Comparison of ENCODE assay signal across 20 mouse cellular contexts in the genomic region with DNA sequence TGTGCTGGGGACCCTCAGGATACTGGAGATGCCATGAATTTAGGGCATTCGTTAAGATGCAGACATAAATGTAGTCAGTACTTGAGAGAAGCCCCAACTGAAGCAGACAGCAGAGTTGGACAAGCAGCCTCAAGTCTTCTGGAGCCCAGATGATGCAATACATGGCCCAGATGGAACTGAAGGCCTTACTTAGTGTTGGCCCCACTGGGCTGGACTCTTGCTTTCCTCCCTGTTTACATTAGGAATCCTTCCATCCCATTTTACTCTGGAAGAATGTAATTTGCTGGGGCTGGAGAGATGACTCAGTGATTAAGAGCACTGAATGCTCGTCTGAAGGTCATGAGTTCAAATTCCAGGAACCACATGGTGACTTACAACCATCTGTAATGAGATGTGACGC.
DNase-seq lines count a peak whose midpoint lies in the region; ATAC-seq and TF ChIP-seq lines count a peak whose summit lies in the region.
"Had no signal": no experiment of that assay in that cellular context is flagged by ENCODE, and none has a peak within 500 bp of the region (broad histone marks: within the 10 kb centered on the region; RNA-seq: fewer than 3 reads in every experiment).

No protein-coding gene starts in this region.

- no peak overlapping the region for H3K9ac ChIP-seq in lung, embryonic 14.5 days
- H3K9ac ChIP-seq in liver, embryonic 12.5 days: no peak overlapping the region
- H3K9ac ChIP-seq: embryonic facial prominence, embryonic 12.5 days; forebrain, embryonic 13.5 days; heart, embryonic 13.5 days; hindbrain, embryonic 15.5 days had no signal

- no peak overlapping the region for H3K4me2 ChIP-seq in lung, embryonic 14.5 days
- no peak overlapping the region for H3K4me2 ChIP-seq in liver, embryonic 12.5 days
- H3K4me2 ChIP-seq: embryonic facial prominence, embryonic 12.5 days; forebrain, embryonic 13.5 days; heart, embryonic 13.5 days; hindbrain, embryonic 15.5 days had no signal

- no peak overlapping the region for H3K4me3 ChIP-seq in lung, embryonic 14.5 days (ENCODE audit: low read depth, low read length)
- H3K4me3 ChIP-seq in liver, embryonic 12.5 days: no peak overlapping the region
- H3K4me3 ChIP-seq: embryonic facial prominence, embryonic 12.5 days; forebrain, embryonic 13.5 days; heart, embryonic 13.5 days; hindbrain, embryonic 15.5 days had no signal

- no peaks in the 10 kb centered on the region for H3K9me3 ChIP-seq in lung, embryonic 14.5 days (ENCODE audit: low read depth, low read length)
- H3K9me3 ChIP-seq in liver, embryonic 12.5 days (replicated peaks): no peaks in the 10 kb centered on the region
- H3K9me3 ChIP-seq: embryonic facial prominence, embryonic 12.5 days; forebrain, embryonic 13.5 days; hindbrain, embryonic 15.5 days had no signal

- no peak for ATAC-seq in lung, embryonic 14.5 days (ENCODE audit: insufficient read depth)
- ATAC-seq in liver, embryonic 12.5 days: no peak
- ATAC-seq: forebrain, embryonic 13.5 days had no signal

- WGBS in lung, embryonic 14.5 days: 67% methylated on average over 3 of the region's 3 CpGs
- 65% methylated on average over 3 of the region's 3 CpGs for WGBS in liver, embryonic 12.5 days (ENCODE audit: insufficient replicate concordance)

- peak; percentile 6 for DNase-seq in lung, embryonic 14.5 days
- DNase-seq in lung, postnatal 10 days: no peak
- DNase-seq in NIH3T3 (ENCODE audit: low read depth): peak; percentile 89
- peak; percentile 43 for DNase-seq in fibroblast of lung, adult 2 months (ENCODE audit: low read depth)
- no peak for DNase-seq in frontal cortex, adult 2 months (ENCODE audit: extremely low spot score in 1 of 2, low spot score in 1 of 2)
- DNase-seq in right cerebral cortex, postnatal 4 days: no peak
- DNase-seq: adrenal gland, postnatal 14 days; B cell, adult 2 months; cerebellum, adult 11-12 months; cerebellum, adult 9-10 months; cerebellum, postnatal 25 days; gastrocnemius, postnatal 36 days; heart, adult 11 months; heart, postnatal 36 days had no signal

- H3K27ac ChIP-seq in lung, embryonic 14.5 days (ENCODE audit: low read depth): no peak overlapping the region
- H3K27ac ChIP-seq in liver, embryonic 12.5 days: no peak overlapping the region
- H3K27ac ChIP-seq: embryonic facial prominence, embryonic 12.5 days; forebrain, embryonic 13.5 days; heart, embryonic 13.5 days; hindbrain, embryonic 15.5 days had no signal

- H3K36me3 ChIP-seq in lung, embryonic 14.5 days (ENCODE audit: insufficient read depth): no peaks in the 10 kb centered on the region
- H3K36me3 ChIP-seq in liver, embryonic 12.5 days: peaks cover 10% of the 10 kb centered on the region; the same call in 1 of the 2 replicates
- H3K36me3 ChIP-seq: hindbrain, embryonic 15.5 days had no signal

- no peaks in the 10 kb centered on the region for H3K27me3 ChIP-seq in lung, embryonic 14.5 days (ENCODE audit: insufficient read depth, low read length)
- no peaks in the 10 kb centered on the region for H3K27me3 ChIP-seq in liver, embryonic 12.5 days (replicated peaks)
- H3K27me3 ChIP-seq: CH12.LX; embryonic facial prominence, embryonic 12.5 days; forebrain, embryonic 13.5 days; heart, embryonic 13.5 days; hindbrain, embryonic 15.5 days had no signal

- no peaks in the 10 kb centered on the region for H3K4me1 ChIP-seq in lung, embryonic 14.5 days (ENCODE audit: insufficient read depth)
- H3K4me1 ChIP-seq in liver, embryonic 12.5 days: peaks cover 17% of the 10 kb centered on the region
- H3K4me1 ChIP-seq: embryonic facial prominence, embryonic 12.5 days had no signal

- TF ChIP-seq CTCF in lung, embryonic 14.5 days (IDR thresholded peaks at IDR 0.05; ENCODE audit: low read depth): no peak

Comparison
In these comparisons a context has a peak if more than half of its experiments do, and no peak if none do; other contexts are left out.
1. DNase-seq: peak in lung, embryonic 14.5 days (single experiment), NIH3T3 (single experiment) and fibroblast of lung, adult 2 months (single experiment); none in lung, postnatal 10 days (single experiment), frontal cortex, adult 2 months (0 of 2) and right cerebral cortex, postnatal 4 days (single experiment).